Mouse (Mus musculus): ENCODE measurements at regions not wholly inside any gene's neighbourhood (a gene's known extent, or its start where the extent isn't known, plus 50 kb on each side); places are given as distances from the start of the nearest gene placed in this dataset.

DNA sequence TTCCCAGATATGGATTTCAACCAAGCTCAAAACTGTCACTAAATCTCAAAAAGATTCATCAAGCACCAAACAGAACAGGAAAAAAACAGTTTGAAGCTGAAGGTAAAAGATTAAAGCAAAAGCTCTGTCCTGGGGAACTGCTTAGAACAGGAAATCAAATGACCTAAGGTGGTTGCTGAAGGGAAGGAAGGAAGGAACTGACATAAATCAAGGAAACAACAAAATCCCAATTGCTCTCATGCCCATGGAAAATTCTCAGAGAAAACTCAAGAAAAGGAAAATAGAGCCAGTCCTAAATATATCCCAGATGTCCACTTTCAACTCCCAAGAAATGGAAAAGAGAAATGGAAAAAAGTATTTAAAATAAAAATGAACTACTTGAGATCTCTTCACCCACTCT lies 165.4 kb downstream of the Qdpr start:
- no peak overlapping the region for H3K9ac ChIP-seq (ENCODE audit: low read length)
- H3K36me3 ChIP-seq (ENCODE audit: control insufficient read depth, insufficient read depth, low read length): no peaks in the 10 kb centered on the region
- no peaks in the 10 kb centered on the region for H3K9me3 ChIP-seq (ENCODE audit: control insufficient read depth, low read length)
- H3K4me3 ChIP-seq (ENCODE audit: low read depth, low read length): no peak overlapping the region
- DNase-seq (ENCODE audit: low spot score) (no peak), ATAC-seq (ENCODE audit: low FRiP score, low TSS enrichment) (no peak)
- H3K27ac ChIP-seq (replicated peaks): no peak overlapping the region
- no peaks in the 10 kb centered on the region for H3K27me3 ChIP-seq (ENCODE audit: control insufficient read depth, insufficient read depth, low read length)
- no peaks in the 10 kb centered on the region for H3K4me1 ChIP-seq (replicated peaks; ENCODE audit: control insufficient read depth, insufficient read depth)
- no peak overlapping the region for H3K4me2 ChIP-seq (replicated peaks; ENCODE audit: low read depth)
- TF ChIP-seq EP300 (optimal IDR thresholded peaks at IDR 0.05) (no peak), CTCF (IDR thresholded peaks at IDR 0.05; ENCODE audit: low read depth) (no peak)

DNA sequence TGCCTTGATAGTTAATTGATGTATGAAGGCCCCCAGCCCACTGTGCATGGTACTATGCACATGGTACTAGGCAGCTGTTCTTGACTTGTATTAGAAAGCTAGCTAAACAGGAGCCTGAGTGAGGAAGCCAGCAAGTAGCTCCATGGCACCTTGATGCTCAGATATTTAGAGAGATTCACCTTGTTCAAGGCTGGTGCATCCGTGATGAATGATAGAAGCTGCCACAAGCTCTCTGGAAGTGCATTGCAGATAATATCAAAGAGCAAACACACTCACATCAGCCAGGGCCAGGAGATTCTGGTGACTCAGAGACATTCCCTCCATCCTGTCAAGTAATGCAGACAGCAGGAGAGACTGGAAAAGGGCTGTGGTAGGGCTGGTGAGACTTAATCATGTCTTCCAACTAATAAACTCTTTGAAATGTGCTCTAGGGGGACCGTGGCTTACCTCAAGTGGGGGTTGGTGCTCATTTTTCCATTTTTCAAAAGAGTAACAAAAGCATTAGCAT lies 166.1 kb downstream of the Qdpr start:
- no peak overlapping the region for H3K9ac ChIP-seq (ENCODE audit: low read length)
- H3K4me3 ChIP-seq (ENCODE audit: low read depth, low read length): no peak overlapping the region
- H3K4me1 ChIP-seq (replicated peaks; ENCODE audit: control insufficient read depth, insufficient read depth): no peaks in the 10 kb centered on the region
- H3K36me3 ChIP-seq (ENCODE audit: control insufficient read depth, insufficient read depth, low read length): no peaks in the 10 kb centered on the region
- no peaks in the 10 kb centered on the region for H3K27me3 ChIP-seq (ENCODE audit: control insufficient read depth, insufficient read depth, low read length)
- TF ChIP-seq EP300 (optimal IDR thresholded peaks at IDR 0.05) (no peak), CTCF (IDR thresholded peaks at IDR 0.05; ENCODE audit: low read depth) (no peak)
- no peak for ATAC-seq (ENCODE audit: low FRiP score, low TSS enrichment)
- H3K9me3 ChIP-seq (ENCODE audit: control insufficient read depth, low read length): no peaks in the 10 kb centered on the region
- H3K4me2 ChIP-seq (replicated peaks; ENCODE audit: low read depth): no peak overlapping the region
- DNase-seq (ENCODE audit: low spot score): no peak
- no peak overlapping the region for H3K27ac ChIP-seq (replicated peaks)
- 46% methylated on average over 2 of the region's 2 CpGs for WGBS

DNA sequence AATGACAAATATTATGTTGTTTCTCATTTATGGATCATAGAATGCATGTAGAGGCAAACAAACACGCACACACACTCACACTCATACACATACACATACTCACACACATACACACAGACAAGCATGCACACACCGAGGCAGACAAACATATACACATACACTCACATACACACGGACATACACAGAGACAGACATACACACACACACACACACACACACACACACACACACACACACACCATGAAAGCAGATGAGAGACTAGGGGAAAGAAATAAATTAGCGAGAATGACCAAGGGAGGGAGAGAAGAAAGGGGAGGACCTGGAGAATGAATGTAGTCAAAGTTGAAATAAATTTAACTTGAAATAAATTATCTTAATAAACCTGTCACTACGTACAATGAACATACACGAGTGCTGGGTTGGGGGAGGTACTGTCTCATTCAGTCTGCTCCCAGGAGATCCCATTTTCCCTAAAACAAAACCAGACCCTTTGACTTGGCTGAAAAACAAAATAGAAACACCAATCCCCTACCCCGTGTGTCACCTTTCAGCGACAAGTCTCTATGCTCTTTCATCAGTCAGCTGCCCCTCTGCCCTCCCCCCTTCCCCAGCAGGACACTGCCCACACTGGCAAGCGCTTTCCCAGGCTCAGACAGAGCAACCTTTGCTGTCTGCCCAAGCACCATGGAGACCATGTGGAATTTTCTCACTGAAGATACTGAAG lies 167.7 kb downstream of the Qdpr start:
- TF ChIP-seq EP300 (optimal IDR thresholded peaks at IDR 0.05) (no peak), CTCF (IDR thresholded peaks at IDR 0.05; ENCODE audit: low read depth) (no peak)
- Histone ChIP-seq H3K4me3 (ENCODE audit: low read depth, low read length) (no peak overlapping the region), H3K9ac (ENCODE audit: low read length) (no peak overlapping the region), H3K9me3 (ENCODE audit: control insufficient read depth, low read length) (no peaks in the 10 kb centered on the region), H3K27me3 (ENCODE audit: control insufficient read depth, insufficient read depth, low read length) (no peaks in the 10 kb centered on the region), H3K4me1 (replicated peaks; ENCODE audit: control insufficient read depth, insufficient read depth) (no peaks in the 10 kb centered on the region; the same call in 1 of the 2 replicates), H3K27ac (replicated peaks) (no peak overlapping the region), H3K4me2 (replicated peaks; ENCODE audit: low read depth) (no peak overlapping the region), H3K36me3 (ENCODE audit: control insufficient read depth, insufficient read depth, low read length) (no peaks in the 10 kb centered on the region)
- ATAC-seq (ENCODE audit: low FRiP score, low TSS enrichment): no peak
- WGBS: 56% methylated on average over 9 of the region's 9 CpGs
- no peak for DNase-seq (ENCODE audit: low spot score)

DNA sequence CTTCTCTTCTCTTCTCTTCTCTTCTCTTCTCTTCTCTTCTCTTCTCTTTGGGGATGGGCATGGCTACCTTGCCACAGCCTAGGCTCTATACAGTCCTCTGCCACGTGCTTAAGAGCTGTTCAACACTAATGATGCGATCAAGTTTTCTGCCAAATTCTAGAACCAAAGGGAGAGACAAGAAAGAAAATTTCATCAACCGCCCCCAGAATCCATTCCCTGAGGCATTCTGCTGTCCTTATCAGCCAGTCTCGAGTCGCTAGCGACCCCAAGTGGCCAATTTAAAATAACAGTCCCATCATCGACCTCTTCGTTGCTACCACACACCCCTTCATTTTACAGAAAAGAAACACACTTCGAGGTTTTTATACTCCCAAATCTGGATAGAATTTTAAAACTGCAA lies 171.5 kb downstream of the Qdpr start:
- H3K9ac ChIP-seq (ENCODE audit: low read length): no peak overlapping the region
- H3K27ac ChIP-seq (replicated peaks): no peak overlapping the region
- peak; percentile 90 for TF ChIP-seq CTCF (IDR thresholded peaks at IDR 0.05; ENCODE audit: low read depth)
- TF ChIP-seq EP300 (optimal IDR thresholded peaks at IDR 0.05): no peak
- peak overlapping the region; percentile 32 for H3K4me3 ChIP-seq (ENCODE audit: low read depth, low read length)
- no peaks in the 10 kb centered on the region for H3K9me3 ChIP-seq (ENCODE audit: control insufficient read depth, low read length)
- ATAC-seq (ENCODE audit: low FRiP score, low TSS enrichment) (peak; percentile 86), DNase-seq (ENCODE audit: low spot score) (peak; percentile 79)
- H3K4me2 ChIP-seq (replicated peaks; ENCODE audit: low read depth): peak overlapping the region; percentile 60
- H3K4me1 ChIP-seq (replicated peaks; ENCODE audit: control insufficient read depth, insufficient read depth): no peaks in the 10 kb centered on the region; the same call in 1 of the 2 replicates
- H3K36me3 ChIP-seq (ENCODE audit: control insufficient read depth, insufficient read depth, low read length): no peaks in the 10 kb centered on the region
- 2% methylated on average over 9 of the region's 9 CpGs for WGBS
- no peaks in the 10 kb centered on the region for H3K27me3 ChIP-seq (ENCODE audit: control insufficient read depth, insufficient read depth, low read length)

DNA sequence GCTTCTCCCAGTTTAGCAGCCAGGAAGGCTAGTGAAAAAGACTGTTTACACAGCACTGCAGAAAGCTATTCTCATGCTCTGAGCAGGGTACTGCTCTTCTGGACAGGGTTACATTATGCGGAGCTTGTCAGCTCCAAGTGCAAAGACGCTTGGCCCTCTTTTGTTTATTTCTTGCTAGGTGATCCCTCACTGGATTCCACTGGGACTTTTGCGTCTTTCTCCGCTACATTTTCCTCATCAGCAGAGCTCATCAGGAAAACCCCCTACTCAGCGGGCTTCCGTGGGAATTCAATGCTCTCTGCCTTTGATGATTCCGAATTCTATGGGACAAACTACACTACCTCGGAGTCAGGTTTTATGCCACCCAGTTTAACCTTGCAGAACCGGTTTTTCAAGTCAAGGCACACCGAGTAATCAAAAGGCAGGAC lies 172.0 kb downstream of the Qdpr start:
- H3K9me3 ChIP-seq (ENCODE audit: control insufficient read depth, low read length): no peaks in the 10 kb centered on the region
- TF ChIP-seq CTCF (IDR thresholded peaks at IDR 0.05; ENCODE audit: low read depth) (no peak), EP300 (optimal IDR thresholded peaks at IDR 0.05) (no peak)
- H3K27me3 ChIP-seq (ENCODE audit: control insufficient read depth, insufficient read depth, low read length): no peaks in the 10 kb centered on the region
- under 1% methylated on average over 10 of the region's 10 CpGs for WGBS
- no peaks in the 10 kb centered on the region; the same call in 1 of the 2 replicates for H3K4me1 ChIP-seq (replicated peaks; ENCODE audit: control insufficient read depth, insufficient read depth)
- no peak overlapping the region; the same call in 1 of the 2 replicates for H3K27ac ChIP-seq (replicated peaks)
- DNase-seq (ENCODE audit: low spot score) (peak; percentile 26), ATAC-seq (ENCODE audit: low FRiP score, low TSS enrichment) (peak; percentile 79)
- H3K4me3 ChIP-seq (ENCODE audit: low read depth, low read length): peak overlapping the region; percentile 32
- peak overlapping the region; percentile 41; the same call in 1 of the 2 replicates for H3K9ac ChIP-seq (ENCODE audit: low read length)
- peak overlapping the region; percentile 60 for H3K4me2 ChIP-seq (replicated peaks; ENCODE audit: low read depth)
- H3K36me3 ChIP-seq (ENCODE audit: control insufficient read depth, insufficient read depth, low read length): no peaks in the 10 kb centered on the region

DNA sequence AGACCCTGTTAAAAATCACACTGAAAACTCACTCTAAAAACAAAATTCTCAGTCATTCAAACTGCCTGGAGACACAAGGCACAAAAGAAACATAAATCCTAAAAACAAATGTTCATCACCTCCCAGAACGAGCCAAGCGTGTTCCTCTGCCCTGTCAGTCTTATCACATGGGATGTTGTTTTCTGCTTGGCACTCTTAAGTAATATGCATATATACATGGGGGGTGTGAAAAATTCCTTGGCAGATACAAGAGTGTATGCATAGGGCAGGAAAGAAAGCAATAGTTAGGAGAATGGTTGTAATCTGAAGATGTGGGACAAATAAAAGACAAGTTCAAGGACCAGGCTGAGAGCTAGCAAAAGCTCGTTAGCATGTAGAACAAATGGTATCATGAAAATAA lies 179.4 kb downstream of the Qdpr start:
- H3K9me3 ChIP-seq (ENCODE audit: control insufficient read depth, low read length): no peaks in the 10 kb centered on the region
- no peaks in the 10 kb centered on the region for H3K27me3 ChIP-seq (ENCODE audit: control insufficient read depth, insufficient read depth, low read length)
- no peaks in the 10 kb centered on the region for H3K4me1 ChIP-seq (replicated peaks; ENCODE audit: control insufficient read depth, insufficient read depth)
- H3K9ac ChIP-seq (ENCODE audit: low read length): no peak overlapping the region
- no peak overlapping the region for H3K27ac ChIP-seq (replicated peaks)
- H3K36me3 ChIP-seq (ENCODE audit: control insufficient read depth, insufficient read depth, low read length): no peaks in the 10 kb centered on the region
- no peak for DNase-seq (ENCODE audit: low spot score)
- no peak for TF ChIP-seq CTCF (IDR thresholded peaks at IDR 0.05; ENCODE audit: low read depth)
- no peak for TF ChIP-seq EP300 (optimal IDR thresholded peaks at IDR 0.05)
- H3K4me3 ChIP-seq (ENCODE audit: low read depth, low read length): no peak overlapping the region
- WGBS: 66% methylated on average over 3 of the region's 3 CpGs
- ATAC-seq (ENCODE audit: low FRiP score, low TSS enrichment): no peak
- no peak overlapping the region for H3K4me2 ChIP-seq (replicated peaks; ENCODE audit: low read depth)

Measured in stomach, postnatal 0 days (tissue).